Mouse (Mus musculus): ENCODE data around the gene Gm1123. TPM values are rescaled to one million over a fixed set of nuclear protein-coding genes. Genes with fewer than 3 reads are reported as not detected.

The Gm1123 gene
- polyA plus RNA-seq, 1 experiment from 2014 or later, result not detected

DNA sequence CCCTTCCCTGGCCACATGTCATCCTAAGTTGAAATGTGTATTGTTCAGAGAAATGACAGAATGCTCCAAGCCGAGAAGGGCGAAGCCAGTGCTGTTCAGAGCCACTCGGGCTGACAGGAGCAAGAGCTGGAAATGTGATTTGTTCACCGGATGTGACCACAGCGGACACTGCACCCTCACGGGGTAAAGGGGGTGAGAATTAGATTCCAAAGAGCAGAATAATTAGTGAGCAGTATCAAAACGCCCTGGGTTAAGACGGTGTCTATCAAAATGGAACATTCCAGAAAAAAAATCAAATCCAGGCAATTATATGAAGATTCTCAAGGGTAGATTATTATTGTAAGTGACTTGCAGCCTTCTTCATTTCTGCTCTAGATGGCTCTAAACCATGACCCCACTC lies 1.4 kb downstream of the Gm1123 start:
- WGBS (ENCODE audit: missing documents), result 89% methylated on average over 8 of the region's 8 CpGs
- H3K79me2 ChIP-seq (ENCODE audit: inconsistent target), result no peaks in the 10 kb centered on the region
- peaks cover 23% of the 10 kb centered on the region; the same call in 1 of the 2 replicates for H3K36me3 ChIP-seq (ENCODE audit: inconsistent target)
- H3K27ac ChIP-seq, result no peak overlapping the region
- no peak overlapping the region for H3K4me3 ChIP-seq (ENCODE audit: inconsistent target)

DNA sequence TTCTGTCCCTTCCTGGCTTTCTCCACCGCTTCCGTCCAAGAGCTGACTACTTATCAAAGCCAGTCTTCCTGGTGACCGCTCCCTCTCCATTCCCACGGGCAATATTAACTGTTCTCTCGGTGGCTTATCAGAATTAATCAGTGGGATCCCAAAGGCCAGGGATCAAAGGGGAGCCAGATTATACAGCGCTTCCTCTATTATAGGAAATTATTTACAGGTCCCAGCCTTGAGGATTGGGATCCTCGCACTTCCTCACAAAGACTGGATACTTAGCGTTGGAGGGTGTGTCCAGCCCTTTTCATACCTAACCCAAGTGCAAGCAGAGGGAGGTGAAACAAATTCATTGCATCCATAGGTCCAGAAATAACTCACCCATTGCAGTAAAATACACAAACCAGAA lies 3.5 kb downstream of the Gm1123 start:
- no peaks in the 10 kb centered on the region for H3K79me2 ChIP-seq (ENCODE audit: inconsistent target)
- H3K27ac ChIP-seq, result no peak overlapping the region
- 95% methylated on average over 8 of the region's 8 CpGs for WGBS (ENCODE audit: missing documents)
- H3K4me3 ChIP-seq (ENCODE audit: inconsistent target), result no peak overlapping the region
- peaks cover 12% of the 10 kb centered on the region; the same call in 1 of the 2 replicates for H3K36me3 ChIP-seq (ENCODE audit: inconsistent target)

DNA sequence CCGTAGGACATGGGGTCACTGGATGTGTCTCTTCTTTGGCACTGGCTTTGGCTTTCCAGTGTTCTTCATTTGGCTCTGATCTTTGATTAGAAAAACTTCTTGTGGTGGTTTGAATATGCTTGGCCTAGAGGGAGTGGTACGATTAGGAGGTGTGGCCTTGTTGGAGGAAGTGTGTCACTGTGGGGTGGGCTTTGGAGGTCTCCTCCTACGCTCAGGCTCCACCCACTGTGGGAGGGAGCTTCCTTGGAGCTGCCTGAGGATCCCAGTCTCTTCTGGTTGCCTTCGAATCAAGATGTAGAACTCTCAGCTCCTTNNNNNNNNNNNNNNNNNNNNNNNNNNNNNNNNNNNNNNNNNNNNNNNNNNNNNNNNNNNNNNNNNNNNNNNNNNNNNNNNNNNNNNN lies 13.8 kb downstream of the Gm1123 start:
- no peaks in the 10 kb centered on the region for H3K36me3 ChIP-seq (ENCODE audit: inconsistent target)
- no peak overlapping the region for H3K4me3 ChIP-seq (ENCODE audit: inconsistent target)
- H3K79me2 ChIP-seq (ENCODE audit: inconsistent target), result no peaks in the 10 kb centered on the region
- 95% methylated on average over 4 of the region's 4 CpGs for WGBS (ENCODE audit: missing documents)
- no peak overlapping the region for H3K27ac ChIP-seq

- Histone ChIP-seq H3K36me3 (ENCODE audit: inconsistent target) (no peaks in the 10 kb centered on the region), H3K27ac (no peak overlapping the region), H3K79me2 (ENCODE audit: inconsistent target) (no peaks in the 10 kb centered on the region), H3K4me3 (ENCODE audit: inconsistent target) (no peak overlapping the region)
- WGBS (ENCODE audit: missing documents), result 82% methylated on average over 5 of the region's 5 CpGs
Observed at GRCm38 (mm10) chr9:99021166-99021565, 14.3 kb downstream of the Gm1123 start.

DNA sequence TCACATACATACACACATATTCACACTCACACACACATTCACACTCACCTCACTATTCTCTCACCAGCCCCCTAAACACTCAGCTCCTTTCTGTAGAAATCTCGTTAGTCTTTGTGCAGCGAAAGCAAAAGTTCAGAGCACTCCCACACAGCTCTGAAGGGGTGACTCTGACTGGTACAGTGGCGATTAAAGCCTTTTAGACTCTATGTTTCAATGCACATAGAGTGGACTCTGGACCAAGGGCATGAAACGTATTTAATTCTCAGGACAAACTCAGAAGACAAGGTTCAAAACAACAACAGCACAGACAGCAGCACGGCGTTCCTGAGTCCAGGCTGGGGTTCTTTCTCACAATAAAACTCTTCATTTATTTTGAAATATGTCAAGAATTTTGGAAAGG lies 17.8 kb downstream of the Gm1123 start:
- 93% methylated on average over 4 of the region's 6 CpGs for WGBS (ENCODE audit: missing documents)

DNA sequence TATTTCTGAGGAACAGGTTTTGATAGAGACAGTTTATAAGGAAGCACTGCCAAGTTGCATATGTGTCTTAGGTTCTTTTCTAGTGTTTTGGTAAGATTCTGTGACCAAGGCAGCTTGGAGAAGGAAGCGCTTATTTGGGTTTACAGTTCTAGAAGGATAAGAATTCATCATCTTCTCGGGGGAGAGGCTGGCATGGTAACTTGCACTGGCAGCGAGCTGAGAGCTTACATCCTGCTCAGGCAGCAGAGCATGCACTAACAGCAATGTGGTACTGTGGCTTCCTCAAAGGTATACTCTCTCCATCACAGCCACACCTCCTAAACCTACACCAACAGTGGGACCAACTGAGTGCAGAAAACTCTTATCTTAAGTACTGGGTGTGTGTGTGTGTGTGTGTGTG lies 18.8 kb downstream of the Gm1123 start:
- Histone ChIP-seq H3K79me2 (ENCODE audit: inconsistent target) (no peaks in the 10 kb centered on the region), H3K4me3 (ENCODE audit: inconsistent target) (no peak overlapping the region)
- WGBS (ENCODE audit: missing documents), result 54% methylated on average over 3 of the region's 3 CpGs

More for the DNA sequence above, 17.8 kb downstream of the Gm1123 start:
- Histone ChIP-seq H3K27ac (no peak overlapping the region), H3K79me2 (ENCODE audit: inconsistent target) (no peaks in the 10 kb centered on the region), H3K4me3 (ENCODE audit: inconsistent target) (no peak overlapping the region), H3K36me3 (ENCODE audit: inconsistent target) (no peaks in the 10 kb centered on the region)

DNA sequence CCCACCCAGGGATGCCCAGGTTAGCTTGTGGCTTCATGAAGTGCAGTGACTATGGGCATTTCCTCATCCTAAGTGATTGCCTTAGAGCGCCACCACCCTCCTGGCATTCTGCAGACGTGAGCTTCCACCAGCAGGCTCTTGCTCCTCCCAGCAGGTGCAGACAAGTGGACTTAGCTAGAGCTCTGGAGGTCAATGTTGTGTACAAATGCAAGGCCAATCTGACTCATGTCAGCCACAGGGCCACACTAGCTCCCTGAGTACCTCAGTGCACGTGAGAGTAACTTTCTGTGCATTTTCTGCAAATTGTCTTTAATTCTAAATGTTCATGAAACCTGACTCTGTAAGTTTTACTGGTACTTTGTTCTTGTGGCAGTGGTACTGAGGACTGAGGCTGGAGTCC lies 19.2 kb downstream of the Gm1123 start:
- Histone ChIP-seq H3K79me2 (ENCODE audit: inconsistent target) (no peaks in the 10 kb centered on the region), H3K27ac (no peak overlapping the region), H3K36me3 (ENCODE audit: inconsistent target) (no peaks in the 10 kb centered on the region), H3K4me3 (ENCODE audit: inconsistent target) (no peak overlapping the region)
- 95% methylated on average over 1 of the region's 3 CpGs for WGBS (ENCODE audit: missing documents)

More for the DNA sequence above, 18.8 kb downstream of the Gm1123 start:
- H3K27ac ChIP-seq, result no peak overlapping the region
- H3K36me3 ChIP-seq (ENCODE audit: inconsistent target), result no peaks in the 10 kb centered on the region

- Histone ChIP-seq H3K36me3 (ENCODE audit: inconsistent target) (no peaks in the 10 kb centered on the region), H3K4me3 (ENCODE audit: inconsistent target) (no peak overlapping the region), H3K27ac (no peak overlapping the region), H3K79me2 (ENCODE audit: inconsistent target) (no peaks in the 10 kb centered on the region)
- WGBS (ENCODE audit: missing documents), result 60% methylated on average over 1 of the region's 3 CpGs
Observed at GRCm38 (mm10) chr9:99009898-99010199, 25.7 kb downstream of the Gm1123 start.

GRCm38 (mm10) chr9:99009069-99009897 lies 26.2 kb downstream of the Gm1123 start:
- no peaks in the 10 kb centered on the region for H3K79me2 ChIP-seq (ENCODE audit: inconsistent target)
- H3K36me3 ChIP-seq (ENCODE audit: inconsistent target), result no peaks in the 10 kb centered on the region
- WGBS (ENCODE audit: missing documents), result 49% methylated on average over 12 of the region's 12 CpGs
- peak overlapping the region; percentile 1; the same call in 1 of the 2 replicates for H3K4me3 ChIP-seq (ENCODE audit: inconsistent target)
- peak overlapping the region; percentile 8; the same call in 1 of the 2 replicates for H3K27ac ChIP-seq

DNA sequence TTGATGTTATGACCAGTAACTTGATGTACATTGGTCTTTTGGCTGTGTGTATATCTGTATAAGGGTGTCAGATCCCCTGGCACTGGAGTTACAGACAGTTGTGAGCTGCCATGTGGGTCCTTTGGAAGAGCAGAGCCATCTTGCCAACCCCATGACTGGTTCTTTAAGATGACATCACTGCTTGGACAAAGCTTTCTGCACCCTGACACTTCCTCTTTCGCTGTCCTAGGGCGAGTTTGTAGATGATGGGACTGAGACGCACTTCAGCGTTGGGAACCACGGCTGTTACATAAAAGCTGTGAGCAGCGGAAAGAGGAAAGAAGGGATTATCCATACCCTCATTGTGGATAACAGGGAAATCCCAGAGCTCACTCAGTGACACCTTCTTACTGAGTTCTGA lies 34.2 kb downstream of the Gm1123 start:
- H3K4me3 ChIP-seq (ENCODE audit: inconsistent target), result no peak overlapping the region
- H3K79me2 ChIP-seq (ENCODE audit: inconsistent target), result no peaks in the 10 kb centered on the region
- H3K36me3 ChIP-seq (ENCODE audit: inconsistent target), result peaks cover 28% of the 10 kb centered on the region; the same call in 1 of the 2 replicates
- no peak overlapping the region for H3K27ac ChIP-seq
- 43% methylated on average over 6 of the region's 6 CpGs for WGBS (ENCODE audit: missing documents)

GRCm38 (mm10) chr9:98999881-99000339 lies 35.6 kb downstream of the Gm1123 start:
- H3K27ac ChIP-seq, result no peak overlapping the region
- peaks cover 38% of the 10 kb centered on the region for H3K36me3 ChIP-seq (ENCODE audit: inconsistent target)
- 58% methylated on average over 9 of the region's 9 CpGs for WGBS (ENCODE audit: missing documents)
- H3K79me2 ChIP-seq (ENCODE audit: inconsistent target), result no peaks in the 10 kb centered on the region
- no peak overlapping the region for H3K4me3 ChIP-seq (ENCODE audit: inconsistent target)

GRCm38 (mm10) chr9:98994103-98994502 lies 41.4 kb downstream of the Gm1123 start:
- no peak overlapping the region for H3K27ac ChIP-seq
- WGBS (ENCODE audit: missing documents), result 100% methylated on average over 4 of the region's 4 CpGs
- H3K79me2 ChIP-seq (ENCODE audit: inconsistent target), result peaks cover 27% of the 10 kb centered on the region
- peaks cover 41% of the 10 kb centered on the region for H3K36me3 ChIP-seq (ENCODE audit: inconsistent target)
- no peak overlapping the region for H3K4me3 ChIP-seq (ENCODE audit: inconsistent target)

GRCm38 (mm10) chr9:98987131-98987530 lies 48.4 kb downstream of the Gm1123 start:
- Histone ChIP-seq H3K79me2 (ENCODE audit: inconsistent target) (peaks cover 53% of the 10 kb centered on the region), H3K36me3 (ENCODE audit: inconsistent target) (0 out of 2 replicates have a peak, but pooled peaks cover 2% of the 10 kb centered on the region), H3K27ac (no peak overlapping the region), H3K4me3 (ENCODE audit: inconsistent target) (peak overlapping the region; percentile 56)
- WGBS (ENCODE audit: missing documents), result 57% methylated on average over 9 of the region's 9 CpGs

GRCm38 (mm10) chr9:98986476-98987096 lies 48.9 kb downstream of the Gm1123 start:
- peaks cover 51% of the 10 kb centered on the region for H3K79me2 ChIP-seq (ENCODE audit: inconsistent target)
- H3K4me3 ChIP-seq (ENCODE audit: inconsistent target), result peak overlapping the region; percentile 56
- WGBS (ENCODE audit: missing documents), result under 1% methylated on average over 50 of the region's 50 CpGs
- no peak overlapping the region for H3K27ac ChIP-seq
- no peaks in the 10 kb centered on the region for H3K36me3 ChIP-seq (ENCODE audit: inconsistent target)

- H3K36me3 ChIP-seq (ENCODE audit: inconsistent target), result no peaks in the 10 kb centered on the region
- peaks cover 45% of the 10 kb centered on the region for H3K79me2 ChIP-seq (ENCODE audit: inconsistent target)
- H3K4me3 ChIP-seq (ENCODE audit: inconsistent target), result peak within 1 kb of the TSS; percentile 56
- no peak within 1 kb of the TSS for H3K27ac ChIP-seq
- WGBS (ENCODE audit: missing documents), result 2% methylated on average over 41 of the region's 45 CpGs
Observed at GRCm38 (mm10) chr9:98985800-98986475, 49.6 kb downstream of the Gm1123 start, which contains the start of gene Faim. Faim (plus strand) TSS chr9:98986373.

Data from macrophage (primary cell).